In genomic region chr8:119642960-119643359, GRCm38 (mm10) we compare ENCODE assay signal across 17 mouse cellular contexts.
DNase-seq lines count a peak whose midpoint lies in the region; ATAC-seq lines count a peak whose summit lies in the region.
"Had no signal": no experiment of that assay in that cellular context is flagged by ENCODE, and none has a peak within 500 bp of the region (broad histone marks: within the 10 kb centered on the region; RNA-seq: fewer than 3 reads in every experiment).

No protein-coding gene starts in this region.

- DNase-seq in cerebellum, adult 8-10 months: no peak
- peak; percentile 15 to 32 for DNase-seq in cerebellum, adult 18-20 months
- DNase-seq in cerebellum, postnatal 4 days (ENCODE audit: low spot score in 2 of 2): no peak
- peak; percentile 43 for DNase-seq in cerebellum, adult 9-11 months
- no peak for DNase-seq in heart, adult 9 months (ENCODE audit: low spot score in 2 of 2)
- DNase-seq in urinary bladder, postnatal 10 days (ENCODE audit: low spot score): no peak
- DNase-seq: adrenal gland, adult 8-10 months; adrenal gland, postnatal 14 days; adrenal gland, postnatal 36 days; B cell, adult 2 months; forebrain, postnatal 0 days had no signal

- ATAC-seq in cerebellum, adult (ENCODE audit: insufficient number of reproducible peaks, low FRiP score, low TSS enrichment): 0 out of 2 replicates have a peak, but pooled peaks have one; percentile 36
- ATAC-seq: activated CD4-positive, CD25-positive, alpha-beta regulatory T cell, adult 4 months; CD4-positive, CD25-positive, alpha-beta regulatory T cell, adult 4 months; forebrain, embryonic 13.5 days; forebrain, embryonic 15.5 days; forebrain, postnatal 0 days; Patski had no signal

Comparison
In these comparisons a context has a peak if more than half of its experiments do, and no peak if none do; other contexts are left out.
1. DNase-seq: peak in cerebellum, adult 18-20 months (2 of 2) and cerebellum, adult 9-11 months (single experiment); none in cerebellum, adult 8-10 months (single experiment), cerebellum, postnatal 4 days (0 of 2), heart, adult 9 months (0 of 2) and urinary bladder, postnatal 10 days (single experiment).